8 mouse cellular contexts compared by ENCODE assay signal in genomic region chr10:111099812-111100464, GRCm38 (mm10).
DNase-seq lines count a peak whose midpoint lies in the region; ATAC-seq and TF ChIP-seq lines count a peak whose summit lies in the region.

No protein-coding gene starts in this region.

- no peak overlapping the region for H3K4me3 ChIP-seq in heart, adult 2 months
- H3K4me3 ChIP-seq in liver, embryonic 11.5 days (ENCODE audit: low read depth, low read length) = no peak overlapping the region
- H3K4me3 ChIP-seq in neural tube, embryonic 13.5 days = no peak overlapping the region

- H3K9me3 ChIP-seq in liver, embryonic 11.5 days (ENCODE audit: control insufficient read depth, low read length) = no peaks in the 10 kb centered on the region
- H3K9me3 ChIP-seq in neural tube, embryonic 13.5 days = no peaks in the 10 kb centered on the region

- peaks cover 9% of the 10 kb centered on the region for H3K4me1 ChIP-seq in heart, adult 2 months (ENCODE audit: control insufficient read depth, insufficient read depth, low read length)
- 0 out of 2 replicates have a peak, but pooled peaks cover 4% of the 10 kb centered on the region for H3K4me1 ChIP-seq in liver, embryonic 11.5 days (replicated peaks; ENCODE audit: control insufficient read depth, insufficient read depth, low read length)
- H3K4me1 ChIP-seq in neural tube, embryonic 13.5 days (replicated peaks) = peaks cover 20% of the 10 kb centered on the region

- H3K4me2 ChIP-seq in liver, embryonic 11.5 days = no peak overlapping the region
- no peak overlapping the region for H3K4me2 ChIP-seq in neural tube, embryonic 13.5 days

- no peak for TF ChIP-seq POLR2A in heart, adult 2 months (IDR thresholded peaks at IDR 0.05; ENCODE audit: insufficient read depth, low read depth, low read length)

- H3K27me3 ChIP-seq in heart, adult 2 months (ENCODE audit: control insufficient read depth, insufficient read depth, low read length) = no peaks in the 10 kb centered on the region
- H3K27me3 ChIP-seq in liver, embryonic 11.5 days (replicated peaks; ENCODE audit: control insufficient read depth, insufficient read depth, low read length) = no peaks in the 10 kb centered on the region
- H3K27me3 ChIP-seq in neural tube, embryonic 13.5 days = no peaks in the 10 kb centered on the region

- peak; percentile 77 for TF ChIP-seq EP300 in heart, adult 2 months (IDR thresholded peaks at IDR 0.05; ENCODE audit: insufficient read depth, low read depth, low read length)

- 20% methylated on average over 7 of the region's 7 CpGs for WGBS in heart, adult 2 months
- WGBS in liver, embryonic 11.5 days = 47% methylated on average over 7 of the region's 7 CpGs
- WGBS in neural tube, embryonic 13.5 days = 42% methylated on average over 7 of the region's 7 CpGs

- peak; percentile 79 to 80 for DNase-seq in B cell, adult 2 months
- DNase-seq in adrenal gland, postnatal 10 days = peak; percentile 82
- DNase-seq in embryo, embryonic 11.5 days (ENCODE audit: low read depth, low spot score) = peak; percentile 64
- DNase-seq in heart, adult 2 months = peak; percentile 70 to 79
- DNase-seq in kidney, adult 9 months = peak; percentile 79
- no peak for DNase-seq in liver, embryonic 11.5 days (ENCODE audit: low spot score)
- peak; percentile 80 for DNase-seq in testis, postnatal 10 days (ENCODE audit: low spot score)

- peaks cover 3% of the 10 kb centered on the region for H3K36me3 ChIP-seq in heart, adult 2 months (ENCODE audit: control insufficient read depth, insufficient read depth, low read length)
- no peaks in the 10 kb centered on the region for H3K36me3 ChIP-seq in liver, embryonic 11.5 days (ENCODE audit: control insufficient read depth, insufficient read depth, low read length)
- no peaks in the 10 kb centered on the region for H3K36me3 ChIP-seq in neural tube, embryonic 13.5 days

- H3K9ac ChIP-seq in heart, adult 2 months (ENCODE audit: low read depth, low read length) = peak overlapping the region; percentile 31; the same call in 1 of the 2 replicates
- H3K9ac ChIP-seq in liver, embryonic 11.5 days (ENCODE audit: low read depth, low read length) = no peak overlapping the region
- peak overlapping the region; percentile 56 for H3K9ac ChIP-seq in neural tube, embryonic 13.5 days

- peak; percentile 42 for ATAC-seq in liver, embryonic 11.5 days (replicated peaks; ENCODE audit: low FRiP score)
- ATAC-seq in neural tube, embryonic 13.5 days (ENCODE audit: low read depth) = peak; percentile 66

- H3K27ac ChIP-seq in heart, adult 2 months = peak overlapping the region; percentile 64
- no peak overlapping the region for H3K27ac ChIP-seq in liver, embryonic 11.5 days (ENCODE audit: low read depth, low read length)
- peak overlapping the region; percentile 77 for H3K27ac ChIP-seq in neural tube, embryonic 13.5 days (replicated peaks)

- intact Hi-C loops in heart, adult 2 months (cut with DNase I) = loop anchor here (1.0 to 2.0 kb wide), 3 partner anchors 39 to 305 kb away; no protein-coding TSS in a partner anchor

- H3K79me2 ChIP-seq in heart, adult 2 months (replicated peaks; ENCODE audit: control insufficient read depth, insufficient read depth, low read length) = no peaks in the 10 kb centered on the region

- TF ChIP-seq CTCF in heart, adult 2 months (IDR thresholded peaks at IDR 0.05) = peak; percentile 94
